Mouse (Mus musculus) cerebellum, adult 2 months (tissue): ENCODE data around the gene Fbxo11.

Experiments
- CTCF ChIP-seq: fragments of 200-500 bp; IDR thresholded peaks from 2 replicates; pipeline ENCODE4 v1.5.1; 2011; ENCODE audit warnings: low read depth, mild to moderate bottlenecking, control low read depth, low read length, moderate library complexity, borderline replicate concordance; ENCODE audit not compliant: insufficient read depth
- POLR2A ChIP-seq: fragments of 200-500 bp; IDR thresholded peaks from 2 replicates; pipeline ENCODE4 v1.6.1; 2011; ENCODE audit warnings: low read length, control low read depth, borderline replicate concordance; ENCODE audit not compliant: insufficient read depth

DNA sequence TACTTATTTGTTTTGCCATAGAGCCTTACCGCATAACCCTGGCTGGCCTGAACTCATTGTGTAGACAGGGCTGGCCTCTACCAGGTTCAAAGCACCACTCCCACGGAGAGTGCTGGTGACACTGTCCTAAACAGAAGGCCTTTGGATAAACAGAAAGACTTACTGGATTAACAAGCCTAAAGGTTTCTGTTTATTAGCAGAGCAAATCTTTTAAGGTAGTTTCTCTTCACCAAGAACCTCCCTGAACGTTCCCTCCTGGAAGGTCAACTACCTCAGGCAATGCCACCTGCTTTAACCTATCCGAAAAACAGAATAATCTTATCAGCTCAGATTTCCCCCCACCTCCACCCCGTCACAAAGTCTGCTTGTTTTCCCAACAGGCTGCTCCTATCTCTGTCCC is 92.2 kb downstream of the Fbxo11 start:
- TF ChIP-seq CTCF (no peak), POLR2A (no peak)
